Mouse (Mus musculus) hindlimb bud, embryonic 11.5 days (tissue): ENCODE measurements around the gene Tfg.

Experiments
- DNase-seq: peaks from one replicate; pipeline ENCODE4 v3.0.0-alpha.2; 2012; ENCODE audit warnings: low read depth, low spot score; ENCODE audit errors: extremely low spot score

Tfg gene

DNA sequence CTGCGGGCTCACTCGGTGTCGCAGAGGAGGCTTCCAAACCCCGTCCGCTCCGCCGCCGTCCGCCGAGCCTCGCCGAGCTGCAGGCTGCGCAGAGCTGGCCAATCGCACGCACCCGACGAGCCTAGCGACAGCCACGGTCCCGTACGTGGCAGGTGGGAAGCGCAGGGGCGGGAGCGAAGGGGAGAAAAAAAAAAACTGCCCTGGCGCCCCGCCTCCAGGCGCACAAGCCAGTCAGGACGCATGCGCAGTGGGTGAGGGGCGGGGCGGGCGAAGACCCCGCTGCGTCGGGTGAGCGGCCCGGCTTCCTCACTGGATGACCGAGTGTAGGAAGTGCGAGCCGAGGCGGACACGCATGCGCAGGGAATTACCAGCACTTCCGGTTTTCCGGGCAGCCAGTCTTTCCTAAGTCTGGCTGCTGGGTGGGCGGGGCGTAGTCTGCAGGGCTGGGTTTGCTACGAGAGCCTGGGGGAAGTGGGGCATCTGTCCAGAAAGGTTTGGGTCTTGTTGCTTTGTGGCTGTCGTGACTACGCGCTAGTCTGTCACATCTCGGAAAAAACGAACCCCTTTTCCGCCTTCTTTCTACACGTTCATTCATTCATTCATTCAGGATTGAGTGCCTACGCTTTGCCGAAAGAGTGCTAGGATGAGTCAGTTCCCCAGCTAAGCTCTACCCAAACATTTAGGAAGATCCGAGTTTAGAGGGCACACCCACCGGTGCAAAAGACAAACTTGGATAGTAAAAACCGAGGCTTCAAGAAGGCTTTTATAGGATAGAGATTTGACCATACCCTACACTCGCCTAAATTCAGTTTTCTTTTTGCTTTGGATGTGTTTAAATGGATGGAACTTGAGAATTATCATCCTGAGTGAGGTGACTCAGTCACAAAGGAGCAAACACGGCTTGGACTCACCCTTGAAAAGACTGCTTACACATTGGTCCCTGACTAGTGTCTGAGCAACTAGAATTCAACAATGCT is at the start of gene Tfg:
Gene Tfg (minus strand): TSS at position 227 of the 977 bp plus-strand sequence.
- peak; percentile 93 for DNase-seq

DNA sequence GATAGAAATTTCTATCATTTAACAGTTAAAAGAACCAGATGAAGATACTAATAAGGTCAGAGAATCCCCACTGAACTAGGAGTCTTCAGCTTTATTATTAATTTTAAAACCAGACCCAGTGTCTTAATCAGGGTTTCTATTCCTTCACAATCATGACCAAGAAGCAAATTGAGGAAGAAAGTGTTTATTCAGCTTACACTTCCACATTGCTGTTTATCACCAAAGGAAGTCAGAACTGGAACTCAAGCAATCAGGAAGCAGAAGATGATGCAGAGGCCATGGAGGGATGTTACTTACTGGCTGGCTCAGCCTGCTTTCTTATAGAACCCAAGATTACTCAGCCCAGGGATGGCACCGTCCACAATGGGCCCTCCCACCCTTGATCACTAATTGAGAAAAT is 11.8 kb upstream of the Tfg start:
- DNase-seq, result no peak

DNA sequence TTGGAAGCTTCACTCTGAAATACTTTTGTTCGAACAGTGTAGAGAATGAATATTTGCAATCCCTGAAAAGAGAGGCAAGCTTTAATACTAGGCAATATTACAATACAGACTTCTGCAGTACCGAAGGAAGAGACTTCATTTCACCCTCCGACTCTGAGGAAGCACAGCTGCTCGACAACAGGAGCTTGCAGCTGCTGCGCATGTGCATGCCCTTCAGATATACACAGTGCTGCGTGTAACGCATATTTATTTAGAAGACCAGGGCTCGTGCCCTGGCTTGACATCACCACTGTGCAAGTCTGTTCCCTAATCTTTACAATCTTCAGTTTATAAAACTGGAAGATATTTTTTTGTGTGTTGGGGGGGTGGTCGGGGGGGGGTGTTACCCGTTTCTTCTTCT is 7.7 kb upstream of the Tfg start:
- DNase-seq, result no peak

DNA sequence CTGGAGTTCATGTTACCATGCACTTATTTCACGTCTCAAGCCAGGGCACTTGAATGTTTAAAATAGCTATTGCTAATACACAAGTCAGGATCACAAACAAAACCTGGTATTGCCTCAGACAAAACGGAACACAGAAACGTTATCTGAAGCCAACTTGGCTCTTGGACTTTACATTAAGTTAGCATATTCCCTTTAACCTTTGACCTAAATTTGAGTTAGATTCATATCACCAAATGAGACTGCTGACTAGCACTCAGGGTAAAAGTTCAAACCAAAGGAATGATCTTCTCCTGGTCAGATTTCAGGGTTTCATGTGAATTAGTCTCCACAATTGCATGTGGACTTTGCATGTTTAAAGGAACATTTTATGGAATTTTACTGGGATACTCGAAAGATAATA is 5.1 kb upstream of the Tfg start:
- DNase-seq, result no peak

DNA sequence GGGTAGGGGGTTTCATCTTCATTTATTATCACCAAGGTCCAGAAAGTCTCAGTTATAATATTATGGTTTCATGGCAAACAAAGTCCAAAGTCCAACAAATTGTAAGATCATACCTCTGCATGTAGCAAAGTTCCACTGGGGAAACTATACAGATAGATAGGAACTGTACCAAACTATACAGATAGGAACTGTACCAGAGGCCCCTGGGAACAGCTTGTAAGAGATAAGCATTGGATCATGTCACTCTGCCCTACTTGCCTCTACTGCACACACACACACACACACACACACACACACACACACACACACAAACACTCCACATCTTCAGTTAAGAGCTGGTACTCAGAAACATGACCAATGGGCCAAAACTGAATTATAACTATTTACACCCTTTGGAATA is 1.8 kb upstream of the Tfg start:
- no peak for DNase-seq

DNA sequence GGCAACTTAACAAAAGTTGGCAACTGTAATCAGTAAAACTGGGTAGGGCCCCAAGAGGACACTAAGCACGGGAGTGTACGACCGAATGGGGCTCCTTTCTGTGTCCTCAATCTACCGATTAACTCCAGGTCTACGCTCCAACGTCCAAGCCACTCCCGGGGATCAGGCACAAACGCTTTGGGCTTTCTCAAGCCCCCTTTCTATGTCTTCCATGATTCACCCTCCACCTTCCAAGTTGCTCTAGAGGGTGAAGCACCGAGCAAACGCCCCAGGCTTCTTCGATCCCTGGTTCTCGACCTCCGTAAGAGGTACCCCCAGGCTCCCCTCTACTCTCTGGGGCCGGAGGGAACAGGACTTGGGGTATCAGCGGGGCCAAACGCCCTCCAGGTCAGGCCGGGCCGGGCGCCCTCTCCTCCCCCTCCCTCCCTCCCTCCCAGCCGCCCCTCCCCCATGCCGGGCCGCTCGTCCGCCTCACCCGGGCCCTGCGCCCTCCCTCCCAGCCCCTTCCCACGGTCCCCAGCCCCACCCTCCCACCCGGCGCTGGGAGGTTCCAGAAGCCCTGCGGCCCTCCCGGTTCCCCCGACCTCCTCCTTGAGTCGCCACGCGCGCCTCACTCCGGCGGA is 582 bp downstream of the Tfg start:
- no peak for DNase-seq

DNA sequence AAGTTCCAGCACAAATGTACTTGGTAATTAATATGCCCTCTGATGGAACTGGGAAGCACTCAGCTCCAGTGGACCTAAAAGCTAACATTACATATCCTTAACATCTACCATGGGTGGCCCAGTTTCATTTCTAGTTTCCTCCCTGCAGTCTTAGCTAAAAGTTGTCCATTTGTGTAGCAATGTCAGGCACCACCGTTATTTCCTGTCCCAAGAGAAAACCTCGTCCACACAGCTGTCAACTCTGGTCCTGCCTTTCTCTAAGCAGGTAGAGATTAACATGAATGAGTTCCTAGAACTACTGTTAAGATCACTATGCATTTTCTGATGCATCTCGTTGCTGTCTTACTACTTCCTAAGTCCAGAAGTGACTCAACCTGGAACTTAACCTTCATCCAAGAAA is 1.6 kb downstream of the Tfg start:
- DNase-seq, result no peak

DNA sequence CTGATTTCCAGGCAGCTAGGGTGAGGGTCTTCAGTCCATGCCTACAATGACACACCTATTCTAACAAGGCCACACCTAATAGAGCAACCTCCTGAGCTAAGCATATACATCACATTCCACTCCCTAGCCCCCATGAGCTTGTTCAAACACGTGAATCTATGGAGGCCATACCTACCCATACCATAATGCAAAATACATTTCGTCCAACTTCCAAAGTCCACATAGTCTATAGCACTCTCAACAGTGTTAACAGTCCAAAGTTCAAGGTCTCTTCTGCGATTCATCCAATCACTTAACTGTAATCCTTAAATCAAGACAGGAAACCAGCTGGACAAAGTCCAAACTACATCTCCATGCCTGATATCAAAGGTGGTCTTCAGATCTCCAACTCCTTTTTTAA is 7.2 kb downstream of the Tfg start:
- no peak for DNase-seq

DNA sequence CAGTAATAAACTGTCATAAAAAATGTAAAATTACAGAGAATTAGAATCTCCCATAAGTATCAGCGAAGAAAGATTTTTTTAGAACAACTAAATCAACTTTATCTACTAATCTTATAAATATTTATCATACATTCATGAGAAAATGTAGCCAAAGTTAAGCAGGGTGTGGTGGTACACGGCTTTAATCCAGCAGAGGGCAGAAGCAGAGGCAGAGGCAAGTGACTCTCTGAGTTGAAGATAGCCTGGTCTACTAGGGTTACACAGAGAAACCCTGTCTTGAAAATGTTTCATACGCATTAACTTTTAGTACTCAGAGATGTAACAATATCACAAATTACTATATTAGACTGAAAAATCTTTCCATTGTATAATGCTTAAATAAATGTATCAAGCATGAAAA is 11.5 kb downstream of the Tfg start:
- no peak for DNase-seq

DNA sequence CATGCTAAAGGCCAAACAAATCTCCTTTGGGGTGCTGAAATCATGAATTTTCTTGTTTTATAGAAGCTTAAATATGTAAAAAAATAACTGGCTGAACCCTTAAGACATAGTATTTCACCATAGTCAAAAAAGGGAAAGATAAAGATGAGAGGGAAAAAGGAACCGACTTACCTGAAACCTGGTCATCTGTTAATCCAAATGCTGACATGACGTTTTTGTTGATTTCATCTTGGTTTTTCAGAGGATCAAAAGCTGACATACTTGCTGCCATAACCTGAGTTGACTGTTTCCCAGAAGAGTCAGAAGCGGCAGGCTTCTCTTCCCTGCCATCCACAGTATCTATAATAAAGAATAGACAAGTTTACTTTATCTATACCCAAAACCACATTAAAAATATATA is 16.4 kb downstream of the Tfg start:
- no peak for DNase-seq

DNA sequence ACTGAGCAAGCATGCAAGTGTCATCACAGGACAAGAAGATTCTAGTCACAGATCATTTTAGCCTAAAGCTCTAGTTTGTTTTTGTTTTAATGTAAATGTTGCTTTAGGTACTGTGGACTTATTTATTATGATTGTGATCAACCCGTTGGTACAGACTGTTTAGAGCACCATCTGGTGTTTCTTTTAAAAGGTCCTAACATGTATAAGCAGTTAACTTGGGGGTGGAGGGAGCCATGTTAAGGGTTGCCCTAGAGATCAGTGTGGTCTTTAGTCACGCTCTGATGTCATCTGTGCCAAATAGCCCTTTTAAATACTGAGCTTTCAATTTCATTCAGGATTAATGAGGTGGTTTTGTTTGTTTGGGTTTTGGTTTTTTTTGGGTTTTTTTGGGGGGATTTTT is 20.8 kb downstream of the Tfg start:
- no peak for DNase-seq

DNA sequence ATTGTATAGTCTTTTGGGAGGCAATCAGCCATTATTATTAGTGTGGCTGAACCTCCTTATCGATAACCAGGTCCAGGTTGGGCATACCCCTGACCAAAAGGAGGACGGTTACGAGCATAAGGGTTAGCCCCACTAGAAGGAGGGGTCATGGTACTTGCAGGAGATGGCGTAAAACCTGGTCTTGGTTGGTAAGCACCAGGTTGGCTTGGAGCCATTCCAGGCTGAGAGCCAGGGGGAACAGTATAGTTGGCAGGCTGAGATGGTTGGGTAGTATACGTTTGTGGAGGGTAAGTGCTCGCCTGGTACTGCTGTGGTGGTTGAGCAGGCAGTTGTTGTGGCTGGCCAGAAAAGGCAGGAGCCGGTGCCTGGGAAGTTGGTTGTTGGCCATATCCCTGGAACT is 26.5 kb downstream of the Tfg start:
- DNase-seq, result no peak

DNA sequence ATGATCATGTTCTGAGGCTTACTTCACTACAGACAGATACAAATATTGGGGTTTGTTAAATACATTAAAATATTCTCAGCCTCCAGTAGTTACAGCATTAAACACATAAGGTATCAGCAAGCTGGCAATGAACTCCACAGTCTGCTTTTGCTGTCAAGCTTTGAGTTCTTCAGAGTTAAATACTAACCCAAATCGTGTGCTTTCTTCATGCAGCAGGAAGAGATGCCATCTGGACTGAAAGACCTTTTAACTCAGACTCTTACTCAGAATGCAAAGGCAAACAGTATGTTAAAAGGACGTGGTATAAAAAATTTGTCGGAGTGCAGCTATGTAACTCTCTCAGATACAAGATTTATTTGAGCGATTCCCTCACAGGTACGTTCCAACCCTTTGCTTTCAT is 30.5 kb downstream of the Tfg start:
- DNase-seq, result no peak

DNA sequence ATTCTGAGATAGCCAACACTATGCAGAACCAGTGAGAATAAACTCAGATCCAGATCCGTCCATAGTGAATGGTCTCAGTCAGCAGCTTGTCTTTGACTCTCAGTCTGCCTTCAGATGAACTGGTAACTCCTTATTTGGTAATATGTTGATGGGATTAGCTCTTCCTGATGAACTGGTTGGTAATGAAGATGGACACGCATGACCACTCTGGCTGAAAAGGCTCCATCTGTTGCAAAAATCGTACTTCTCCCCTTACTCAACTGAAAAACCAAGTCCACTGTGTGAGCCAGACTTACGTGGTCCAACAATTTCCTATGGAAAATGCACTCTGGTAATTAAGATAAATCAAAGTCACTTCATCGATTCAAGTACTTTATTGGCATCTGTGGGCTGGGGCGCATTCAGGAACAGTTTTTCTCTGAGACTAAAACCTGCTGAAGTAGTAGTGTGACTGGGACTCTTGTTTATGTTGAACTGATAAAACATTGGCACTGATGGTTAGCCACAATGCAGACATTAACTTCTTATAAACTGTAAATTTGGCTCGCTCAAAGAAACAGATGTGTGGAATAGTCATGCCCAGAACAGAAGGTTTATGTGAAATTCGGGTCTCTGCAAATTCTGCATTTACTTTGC is 36.1 kb downstream of the Tfg start:
- no peak for DNase-seq

DNA sequence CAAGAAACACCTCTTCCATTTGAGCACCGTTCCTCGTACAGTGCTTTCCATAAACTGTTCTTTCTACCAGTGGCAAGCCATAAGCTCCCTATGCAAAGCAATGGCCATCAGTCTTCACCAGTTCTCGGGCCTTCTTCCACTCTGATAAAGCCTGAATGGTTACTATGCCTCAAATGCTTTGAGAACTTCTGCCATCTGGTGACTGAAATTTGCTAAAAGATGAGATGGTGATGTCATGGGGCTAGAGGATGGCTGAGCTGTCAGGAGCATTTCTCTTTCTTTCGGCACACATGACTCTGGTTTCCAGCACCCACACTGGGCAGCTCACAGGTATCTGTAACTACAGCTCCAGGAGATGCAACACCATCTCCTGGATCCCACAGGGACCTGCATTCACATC is 40.1 kb downstream of the Tfg start:
- no peak for DNase-seq

DNA sequence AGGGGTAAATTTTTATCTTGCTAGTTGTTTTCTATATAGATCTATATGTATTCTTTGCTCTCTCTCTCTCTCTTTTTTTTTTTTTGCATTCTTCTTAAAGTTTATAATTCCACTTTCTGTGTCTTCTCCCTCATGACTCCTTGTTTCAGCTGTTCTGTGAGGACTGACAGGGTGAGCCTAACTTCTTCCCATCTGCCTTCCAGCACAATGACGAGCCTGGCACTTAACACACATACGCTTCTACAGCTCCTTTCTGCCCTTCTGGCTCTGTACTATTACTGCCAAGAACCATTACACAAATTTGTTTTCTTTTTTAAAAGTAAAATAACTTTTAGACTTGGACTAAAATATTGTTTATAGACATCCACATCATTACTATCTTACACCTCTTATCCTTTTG is 43.8 kb downstream of the Tfg start:
- DNase-seq, result no peak

DNA sequence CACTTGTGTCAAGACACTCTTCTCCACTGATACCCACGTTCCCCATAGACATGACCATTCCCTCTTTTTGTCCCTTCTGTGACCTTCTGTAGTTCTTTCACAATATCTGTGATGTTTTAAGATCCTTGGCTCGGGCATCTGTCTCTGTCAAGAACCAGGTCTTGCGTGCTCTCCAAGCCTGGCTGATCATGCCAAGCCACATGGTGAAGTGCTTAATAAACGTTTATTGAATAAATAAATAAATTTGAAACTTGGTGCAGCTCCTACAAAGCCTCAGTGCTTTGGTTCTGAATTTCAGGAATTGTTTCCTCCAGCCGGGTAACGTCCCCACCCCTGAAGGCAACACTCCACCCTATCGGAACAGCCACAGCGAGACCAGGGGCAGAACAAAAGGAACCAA is 46.3 kb downstream of the Tfg start:
- DNase-seq, result no peak

DNA sequence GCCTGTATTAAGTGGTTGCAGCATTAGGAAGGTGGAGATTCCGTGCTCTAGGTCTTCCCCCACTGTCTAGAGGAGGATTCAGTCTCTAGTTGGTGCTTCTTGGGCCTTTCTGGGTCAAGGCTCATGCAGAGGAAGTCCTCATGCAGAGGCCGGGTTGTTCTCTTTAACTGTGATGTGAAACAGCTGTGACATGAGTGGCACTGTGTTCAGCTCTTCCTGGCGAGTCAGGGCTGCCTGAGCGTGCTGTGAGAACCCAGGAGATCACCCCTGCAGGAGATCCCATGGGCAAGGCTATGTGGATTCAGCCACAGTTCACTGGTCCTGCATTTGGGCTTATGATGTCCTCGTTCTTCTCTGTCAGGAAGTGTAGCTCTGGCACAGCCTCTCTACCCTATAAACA is 47.7 kb downstream of the Tfg start:
- no peak for DNase-seq

DNA sequence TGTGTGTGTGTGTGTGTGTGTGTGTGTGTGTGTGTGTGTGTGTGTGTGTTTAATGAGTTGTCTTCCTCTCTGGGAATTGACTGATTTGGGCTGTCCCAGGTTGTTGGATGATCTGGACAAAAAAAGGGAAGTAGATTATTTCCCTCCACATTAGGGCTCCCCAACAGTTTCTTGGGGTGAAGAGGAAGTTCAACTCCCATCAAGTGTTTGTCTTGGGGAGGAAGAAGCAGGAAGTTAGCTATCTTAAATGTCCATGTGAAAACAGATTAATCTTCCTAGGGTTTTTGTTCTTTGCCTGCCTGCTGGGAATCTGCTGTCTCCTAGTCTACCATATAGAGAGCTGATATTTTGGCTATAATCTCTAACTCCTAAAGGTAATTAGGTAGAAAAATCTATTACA is 58.4 kb downstream of the Tfg start:
- no peak for DNase-seq

DNA sequence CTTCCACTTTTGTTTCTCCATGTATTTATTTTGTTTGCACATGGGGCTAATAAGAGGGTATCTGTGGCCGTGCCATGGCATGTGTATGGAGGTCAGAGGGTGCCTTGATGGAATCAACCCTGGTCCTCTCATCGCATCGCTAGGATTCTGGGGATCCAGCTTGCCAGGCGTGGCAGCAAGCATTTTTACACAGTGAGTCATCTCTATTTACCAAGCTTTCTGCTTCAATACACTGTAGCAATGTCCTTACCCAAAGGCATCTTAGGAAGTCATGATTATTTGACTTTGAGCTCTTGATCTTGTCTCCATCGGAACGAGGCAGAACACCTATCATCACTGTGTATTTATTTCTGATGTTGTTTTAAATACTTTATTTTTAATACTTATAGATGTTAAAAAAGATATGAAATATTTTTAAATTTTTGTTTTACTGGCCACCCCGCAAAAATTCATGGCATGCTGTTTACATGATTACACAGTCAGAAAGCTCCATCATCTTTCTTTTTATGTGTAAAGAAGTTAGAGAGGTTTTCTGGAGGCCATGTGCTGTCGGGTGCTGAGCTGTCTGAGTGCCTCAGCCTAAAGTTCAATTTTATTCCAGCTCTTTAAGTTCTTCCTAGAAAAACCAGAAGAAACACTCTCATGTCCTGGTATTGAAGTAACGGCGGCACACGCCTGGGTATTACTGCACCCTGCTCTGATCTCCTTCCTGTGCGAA is 61.9 kb downstream of the Tfg start:
- no peak for DNase-seq

DNA sequence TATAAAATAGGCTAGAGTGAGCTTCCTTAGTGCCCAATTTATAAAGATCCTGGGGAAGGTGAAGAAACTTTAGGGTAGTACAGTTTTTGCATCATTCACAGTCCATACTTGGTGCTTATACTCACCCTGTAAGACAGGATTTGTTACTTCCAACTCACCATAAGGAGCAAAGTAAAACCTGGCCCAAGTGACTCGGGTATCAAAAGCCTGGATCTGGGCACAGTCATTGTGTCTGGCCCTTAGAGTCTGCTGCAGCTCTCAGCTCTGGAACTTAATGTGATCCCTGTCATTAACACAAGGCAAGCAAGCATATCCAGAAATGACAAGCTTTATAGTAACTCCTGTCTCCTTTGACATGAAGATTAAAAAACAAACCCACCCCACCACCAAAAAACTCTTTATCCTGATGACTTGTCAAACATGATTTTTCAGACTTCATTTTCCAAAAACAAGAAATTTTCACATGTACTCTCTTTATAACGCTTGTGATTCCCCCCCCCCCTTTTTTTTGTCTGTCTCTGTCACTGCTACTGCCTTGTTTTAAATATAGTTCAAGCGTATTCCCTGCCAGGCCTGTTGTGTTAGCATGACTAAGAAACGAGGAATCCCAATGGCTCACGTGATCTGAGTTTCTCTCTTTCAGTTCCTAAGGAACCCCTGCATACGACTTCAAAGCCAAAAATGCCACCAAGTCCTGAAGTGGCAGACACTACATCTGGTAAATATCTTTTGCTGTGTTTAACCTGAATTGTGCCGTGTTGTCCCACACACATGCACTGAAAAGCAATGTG is 70.7 kb downstream of the Tfg start:
- DNase-seq, result no peak
